Mouse (Mus musculus): Measurements from ENCODE around the gene Por. TPM values are rescaled to one million over a fixed set of nuclear protein-coding genes. Genes with fewer than 3 reads are reported as not detected.

Por gene
- polyA plus RNA-seq (2014; fragmentation: Illumina TruSeq; extraction: RNeasy Lipid Tissue Mini Kit (QIAGEN cat#74804); ENCODE audit: insufficient read depth, low read depth, low replicate concordance): 138 TPM

GRCm38 (mm10) chr5:135669741-135670275, at the start of gene Por:
TSS of gene Por (plus strand) at chr5:135670033.

GRCm38 (mm10) chr5:135632117-135632796, 37.6 kb upstream of the Por start, which contains the start of gene Rhbdd2:
TSS of gene Rhbdd2 (plus strand) at chr5:135632618.

GRCm38 (mm10) chr5:135743741-135744609, 74.1 kb downstream of the Por start, which contains the start of gene Tmem120a:
TSS of gene Tmem120a (minus strand) at chr5:135744448.

GRCm38 (mm10) chr5:135777796-135778470, 108.1 kb downstream of the Por start, which contains the start of gene Styxl1:
TSS of gene Styxl1 (minus strand) at chr5:135778385.

GRCm38 (mm10) chr5:135778471-135779445, 108.9 kb downstream of the Por start, which contains the start of gene Mdh2:
TSS of gene Mdh2 (plus strand) at chr5:135778480.

Other genes starting within 250 kb of the Por start
- 13.6 TPM for gene Hip1, start 124.9 kb upstream of the Por start, polyA plus RNA-seq (2014; fragmentation: Illumina TruSeq; extraction: RNeasy Lipid Tissue Mini Kit (QIAGEN cat#74804); ENCODE audit: insufficient read depth, low read depth, low replicate concordance)
- gene Ccl26, start 106.5 kb upstream of the Por start, polyA plus RNA-seq (2014; fragmentation: Illumina TruSeq; extraction: RNeasy Lipid Tissue Mini Kit (QIAGEN cat#74804); ENCODE audit: insufficient read depth, low read depth, low replicate concordance): not detected
- gene Ccl24, start 97.0 kb upstream of the Por start, polyA plus RNA-seq (2014; fragmentation: Illumina TruSeq; extraction: RNeasy Lipid Tissue Mini Kit (QIAGEN cat#74804); ENCODE audit: insufficient read depth, low read depth, low replicate concordance): 4.1 TPM
- gene Rhbdd2, start 37.4 kb upstream of the Por start, polyA plus RNA-seq (2014; fragmentation: Illumina TruSeq; extraction: RNeasy Lipid Tissue Mini Kit (QIAGEN cat#74804); ENCODE audit: insufficient read depth, low read depth, low replicate concordance): 8.2 TPM
- 24.1 TPM for gene Tmem120a, start 74.4 kb downstream of the Por start, polyA plus RNA-seq (2014; fragmentation: Illumina TruSeq; extraction: RNeasy Lipid Tissue Mini Kit (QIAGEN cat#74804); ENCODE audit: insufficient read depth, low read depth, low replicate concordance)
- 2.5 TPM for gene Styxl1, start 108.4 kb downstream of the Por start, polyA plus RNA-seq (2014; fragmentation: Illumina TruSeq; extraction: RNeasy Lipid Tissue Mini Kit (QIAGEN cat#74804); ENCODE audit: insufficient read depth, low read depth, low replicate concordance)
- gene Mdh2, start 108.4 kb downstream of the Por start, polyA plus RNA-seq (2014; fragmentation: Illumina TruSeq; extraction: RNeasy Lipid Tissue Mini Kit (QIAGEN cat#74804); ENCODE audit: insufficient read depth, low read depth, low replicate concordance): 172 TPM
- not detected for gene Srrm3, start 136.9 kb downstream of the Por start, polyA plus RNA-seq (2014; fragmentation: Illumina TruSeq; extraction: RNeasy Lipid Tissue Mini Kit (QIAGEN cat#74804); ENCODE audit: insufficient read depth, low read depth, low replicate concordance)
- 179 TPM for gene Hspb1, start 217.9 kb downstream of the Por start, polyA plus RNA-seq (2014; fragmentation: Illumina TruSeq; extraction: RNeasy Lipid Tissue Mini Kit (QIAGEN cat#74804); ENCODE audit: insufficient read depth, low read depth, low replicate concordance)